In the genomic region with DNA sequence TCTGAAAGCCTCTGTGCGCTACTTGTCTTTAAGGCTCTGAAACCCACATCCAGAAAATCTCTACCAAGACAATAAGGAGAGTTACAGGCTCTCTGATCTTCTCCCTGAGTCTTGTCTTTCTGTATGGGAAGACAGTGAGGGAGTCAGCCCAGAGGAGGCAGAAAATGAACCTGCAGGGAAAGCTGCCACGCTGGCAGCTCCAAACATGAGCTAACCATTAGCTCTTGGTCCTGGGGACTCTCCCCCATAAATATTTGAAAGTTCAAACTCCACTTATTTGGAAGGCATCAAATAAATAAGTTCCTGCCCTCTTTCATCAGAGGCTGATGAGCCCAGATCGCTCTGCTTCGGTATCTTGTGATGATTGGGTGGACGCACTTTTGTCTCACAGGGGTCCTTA, we compare ENCODE assay signal across 25 mouse cellular contexts. TPM values are rescaled to one million over a fixed set of nuclear protein-coding genes. Genes with fewer than 3 reads are reported as not detected.
DNase-seq lines count a peak whose midpoint lies in the region; ATAC-seq and TF ChIP-seq lines count a peak whose summit lies in the region.
"Had no signal": no experiment of that assay in that cellular context is flagged by ENCODE, and none has a peak within 500 bp of the region (broad histone marks: within the 10 kb centered on the region; RNA-seq: fewer than 3 reads in every experiment).

No protein-coding gene starts in this region.

- H3K4me3 ChIP-seq in intestine, embryonic 16.5 days (ENCODE audit: low read length), result no peak overlapping the region
- H3K4me3 ChIP-seq in intestine, embryonic 15.5 days (replicated peaks), result no peak overlapping the region
- H3K4me3 ChIP-seq in liver, embryonic 14.5 days (ENCODE audit: insufficient read depth in 1 of 2, low read depth in 2 of 2, low read length in 2 of 2), result no peak overlapping the region
- H3K4me3 ChIP-seq in liver, embryonic 16.5 days (ENCODE audit: low read depth, low read length), result peak overlapping the region; percentile 53
- H3K4me3 ChIP-seq: forebrain, embryonic 10.5 days; forebrain, embryonic 13.5 days; heart, adult 2 months; heart, embryonic 10.5 days; heart, embryonic 13.5 days had no signal

- TF ChIP-seq CTCF in liver, embryonic 14.5 days (IDR thresholded peaks at IDR 0.05; ENCODE audit: low read depth), result no peak

- no peak overlapping the region for H3K9ac ChIP-seq in intestine, embryonic 16.5 days (ENCODE audit: low read depth, low read length)
- no peak overlapping the region for H3K9ac ChIP-seq in intestine, embryonic 15.5 days
- no peak overlapping the region for H3K9ac ChIP-seq in liver, embryonic 14.5 days (replicated peaks)
- H3K9ac ChIP-seq in liver, embryonic 16.5 days (ENCODE audit: low read depth, low read length), result no peak overlapping the region
- H3K9ac ChIP-seq: forebrain, embryonic 13.5 days; heart, embryonic 13.5 days; hindbrain, embryonic 14.5 days had no signal

- 88% methylated on average over 5 of the region's 5 CpGs for WGBS in intestine, embryonic 16.5 days
- WGBS in intestine, embryonic 15.5 days, result 89% methylated on average over 5 of the region's 5 CpGs
- WGBS in liver, embryonic 14.5 days (ENCODE audit: insufficient replicate concordance), result 75% methylated on average over 5 of the region's 5 CpGs
- WGBS in liver, embryonic 16.5 days (ENCODE audit: insufficient replicate concordance), result 69% methylated on average over 5 of the region's 5 CpGs

- no peaks in the 10 kb centered on the region for H3K36me3 ChIP-seq in intestine, embryonic 16.5 days (ENCODE audit: control insufficient read depth, insufficient read depth, low read length)
- no peaks in the 10 kb centered on the region for H3K36me3 ChIP-seq in intestine, embryonic 15.5 days
- H3K36me3 ChIP-seq in liver, embryonic 14.5 days (replicated peaks; ENCODE audit: control insufficient read depth, insufficient read depth, low read depth), result no peaks in the 10 kb centered on the region
- no peaks in the 10 kb centered on the region for H3K36me3 ChIP-seq in liver, embryonic 16.5 days (ENCODE audit: control insufficient read depth, insufficient read depth)
- H3K36me3 ChIP-seq: forebrain, embryonic 10.5 days; G1E; heart, embryonic 10.5 days; heart, embryonic 13.5 days had no signal

- no peak for TF ChIP-seq EP300 in liver, embryonic 14.5 days (IDR thresholded peaks at IDR 0.05; ENCODE audit: low read depth)

- H3K4me1 ChIP-seq in intestine, embryonic 16.5 days (ENCODE audit: control insufficient read depth, insufficient read depth, low read length), result peaks cover 13% of the 10 kb centered on the region; the same call in 1 of the 2 replicates
- H3K4me1 ChIP-seq in intestine, embryonic 15.5 days (replicated peaks), result peaks cover 6% of the 10 kb centered on the region
- peaks cover 0 to 17% of the 10 kb centered on the region in 2 experiments; a peak in 2 of 4 replicates for H3K4me1 ChIP-seq in liver, embryonic 14.5 days (replicated peaks; ENCODE audit: control insufficient read depth in 2 of 2, insufficient read depth in 2 of 2, low read length in 1 of 2)
- peaks cover 8% of the 10 kb centered on the region for H3K4me1 ChIP-seq in liver, embryonic 16.5 days (ENCODE audit: control insufficient read depth, low read depth, low read length)

- no peak for DNase-seq in liver, embryonic 14.5 days (ENCODE audit: low read depth in 3 of 3, low spot score in 3 of 3)
- DNase-seq in liver, result no peak
- no peak for DNase-seq in ovary, postnatal 10 days (ENCODE audit: low spot score)
- DNase-seq: adrenal gland, postnatal 10 days; adrenal gland, postnatal 36 days; B cell, adult 2 months; cerebellum, adult 18-20 months; cerebellum, adult 9-10 months; cerebellum, postnatal 14 days; gastrocnemius, postnatal 10 days; heart, adult 2 months; heart, postnatal 14 days; heart, postnatal 4 days had no signal

- H3K27me3 ChIP-seq in intestine, embryonic 16.5 days (replicated peaks; ENCODE audit: control insufficient read depth, insufficient read depth, low read length), result no peaks in the 10 kb centered on the region
- H3K27me3 ChIP-seq in intestine, embryonic 15.5 days (replicated peaks), result no peaks in the 10 kb centered on the region
- no peaks in the 10 kb centered on the region for H3K27me3 ChIP-seq in liver, embryonic 14.5 days (ENCODE audit: control insufficient read depth, insufficient read depth, low read length)
- H3K27me3 ChIP-seq in liver, embryonic 16.5 days (ENCODE audit: control insufficient read depth, insufficient read depth, low read depth, low read length), result no peaks in the 10 kb centered on the region
- H3K27me3 ChIP-seq: forebrain, embryonic 13.5 days had no signal

- H3K27ac ChIP-seq in intestine, embryonic 16.5 days (ENCODE audit: low read length), result no peak overlapping the region
- no peak overlapping the region for H3K27ac ChIP-seq in intestine, embryonic 15.5 days
- no peak overlapping the region for H3K27ac ChIP-seq in liver, embryonic 14.5 days
- no peak overlapping the region for H3K27ac ChIP-seq in liver, embryonic 16.5 days (ENCODE audit: low read length)
- H3K27ac ChIP-seq: forebrain, embryonic 10.5 days; forebrain, embryonic 13.5 days; heart, adult 2 months; heart, embryonic 10.5 days; heart, embryonic 13.5 days; hindbrain, embryonic 14.5 days; hindbrain, postnatal 0 days had no signal

- H3K4me2 ChIP-seq in intestine, embryonic 16.5 days (ENCODE audit: low read depth, low read length), result peak overlapping the region; percentile 26; the same call in 1 of the 2 replicates
- H3K4me2 ChIP-seq in intestine, embryonic 15.5 days (replicated peaks), result no peak overlapping the region; the same call in 1 of the 2 replicates
- H3K4me2 ChIP-seq in liver, embryonic 14.5 days (ENCODE audit: low read depth), result peak overlapping the region; percentile 20; the same call in 1 of the 2 replicates
- peak overlapping the region; percentile 33 for H3K4me2 ChIP-seq in liver, embryonic 16.5 days (ENCODE audit: low read depth, low read length)
- H3K4me2 ChIP-seq: forebrain, embryonic 13.5 days; heart, embryonic 13.5 days; hindbrain, embryonic 14.5 days had no signal

- no peaks in the 10 kb centered on the region for H3K9me3 ChIP-seq in intestine, embryonic 16.5 days (ENCODE audit: control insufficient read depth, low read length)
- H3K9me3 ChIP-seq in intestine, embryonic 15.5 days, result no peaks in the 10 kb centered on the region
- H3K9me3 ChIP-seq in liver, embryonic 14.5 days (ENCODE audit: control insufficient read depth, low read length), result no peaks in the 10 kb centered on the region
- no peaks in the 10 kb centered on the region for H3K9me3 ChIP-seq in liver, embryonic 16.5 days (replicated peaks; ENCODE audit: control insufficient read depth, low read length)
- H3K9me3 ChIP-seq: forebrain, embryonic 10.5 days; forebrain, embryonic 13.5 days; heart, embryonic 10.5 days; heart, embryonic 13.5 days had no signal

- no peak for ATAC-seq in intestine, embryonic 16.5 days
- no peak for ATAC-seq in intestine, embryonic 15.5 days
- ATAC-seq in liver, embryonic 14.5 days (ENCODE audit: insufficient read depth), result no peak
- ATAC-seq in liver, embryonic 16.5 days (ENCODE audit: low read depth), result no peak
- ATAC-seq: forebrain, embryonic 13.5 days; forebrain, embryonic 16.5 days; hindbrain, postnatal 0 days; Patski had no signal

RNA-seq across cellular contexts. Expression of a gene that starts 3.0 kb away (rescaled TPM):
- 352 and 475 TPM in 2 replicates for polyA plus RNA-seq in intestine, embryonic 16.5 days (2015; fragmentation: Nextera tagmentation; extraction: Ambion mirVana)
- polyA plus RNA-seq in intestine, embryonic 15.5 days (2015; fragmentation: Nextera tagmentation; extraction: Ambion mirVana), result 149 and 177 TPM in 2 replicates
- 30.7 and 32.1 TPM in 2 replicates for polyA plus RNA-seq in liver, embryonic 14.5 days (2012; rRNA removed)
- 81.2 and 85.7 TPM in 2 replicates for polyA plus RNA-seq in liver, embryonic 14.5 days (2014; fragmentation: Nextera tagmentation; extraction: Ambion mirVana)
- polyA plus RNA-seq in liver, embryonic 16.5 days (2015; fragmentation: Nextera tagmentation; extraction: Ambion mirVana), result 293 and 366 TPM in 2 replicates
- polyA plus RNA-seq: G1E had no signal

RNA-seq across cellular contexts. Expression of a gene that starts 56.6 kb away (rescaled TPM):
- 321 and 332 TPM in 2 replicates for polyA plus RNA-seq in intestine, embryonic 16.5 days (2015; fragmentation: Nextera tagmentation; extraction: Ambion mirVana)
- 291 and 356 TPM in 2 replicates for polyA plus RNA-seq in intestine, embryonic 15.5 days (2015; fragmentation: Nextera tagmentation; extraction: Ambion mirVana)
- polyA plus RNA-seq in liver, embryonic 14.5 days (2012; rRNA removed), result 114 and 121 TPM in 2 replicates
- 207 and 218 TPM in 2 replicates for polyA plus RNA-seq in liver, embryonic 14.5 days (2014; fragmentation: Nextera tagmentation; extraction: Ambion mirVana)
- 179 and 193 TPM in 2 replicates for polyA plus RNA-seq in liver, embryonic 16.5 days (2015; fragmentation: Nextera tagmentation; extraction: Ambion mirVana)
- polyA plus RNA-seq: G1E had no signal
